Mouse (Mus musculus): Measurements from ENCODE around the gene Rbms1. TPM values are rescaled to one million over a fixed set of nuclear protein-coding genes. Genes with fewer than 3 reads are reported as not detected.

Gene Rbms1
- total and polyA plus RNA-seq, 3 experiments = 10.1 to 27.4 TPM; not detected in 1

DNA sequence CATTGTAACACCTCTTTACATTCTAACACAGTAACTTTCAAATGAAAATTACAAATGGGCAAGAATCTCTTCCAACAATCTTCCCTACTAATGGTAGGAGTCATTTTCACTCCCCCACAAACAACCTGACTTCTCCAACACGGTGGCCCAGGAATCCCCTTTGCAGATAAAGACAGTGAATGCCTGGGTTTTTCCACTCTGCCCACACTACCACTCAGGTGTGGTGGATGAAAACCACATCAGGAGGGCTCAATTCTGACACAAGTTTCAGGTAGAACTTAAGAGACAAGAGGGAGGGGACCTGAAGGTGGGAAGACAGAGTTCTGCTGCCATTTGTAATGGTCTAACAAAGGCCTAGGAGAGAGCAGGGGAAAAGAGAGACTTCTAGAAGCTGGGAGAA is 97.1 kb downstream of the Rbms1 start:
- Histone ChIP-seq H3K27me3 (ENCODE audit: control insufficient read depth in 1 of 2, insufficient read depth in 2 of 2, low read length in 2 of 2) (no peaks in the 10 kb centered on the region), H3K4me1 (ENCODE audit: control insufficient read depth in 1 of 2, insufficient read depth in 2 of 2, low read length in 2 of 2) (peaks cover 8 to 19% of the 10 kb centered on the region in 2 experiments), H3K27ac (ENCODE audit: control insufficient read depth, low read depth, low read length) (no peak overlapping the region), H3K9ac (ENCODE audit: control insufficient read depth, low read depth, low read length, poor library complexity, severe bottlenecking) (no peak overlapping the region), H3K9me3 (replicated peaks; ENCODE audit: insufficient read depth, low read length) (no peaks in the 10 kb centered on the region), H3K36me3 (ENCODE audit: control insufficient read depth in 1 of 2, insufficient read depth in 2 of 2, low read length in 2 of 2) (peaks cover 0 to 12% of the 10 kb centered on the region in 2 experiments; a peak in 2 of 4 replicates), H3K4me3 (ENCODE audit: control insufficient read depth in 1 of 2, insufficient read depth in 1 of 2, low read depth in 2 of 2, low read length in 2 of 2) (no peak overlapping the region), H3K79me2 (ENCODE audit: control insufficient read depth, insufficient read depth, low read length, poor library complexity) (no peaks in the 10 kb centered on the region)
- no peak for DNase-seq (ENCODE audit: low read depth, low spot score)
- TF ChIP-seq MYB (IDR thresholded peaks at IDR 0.05; ENCODE audit: low read depth, low read length) = no peak
- TF ChIP-seq NRF1 (IDR thresholded peaks at IDR 0.05; ENCODE audit: insufficient read depth, low read depth, low read length, poor library complexity, severe bottlenecking) = no peak
- TF ChIP-seq ZC3H11A (IDR thresholded peaks at IDR 0.05; ENCODE audit: low read depth, low read length) = no peak
- no peak for TF ChIP-seq RCOR1 (IDR thresholded peaks at IDR 0.05; ENCODE audit: low read depth, low read length)
- no peak for TF ChIP-seq HCFC1 (IDR thresholded peaks at IDR 0.05; ENCODE audit: low read depth, low read length)
- TF ChIP-seq GATA1 (IDR thresholded peaks at IDR 0.05; ENCODE audit: low read depth, low read length) = no peak
- TF ChIP-seq ZMIZ1 (IDR thresholded peaks at IDR 0.05; ENCODE audit: low read depth, low read length) = no peak
- TF ChIP-seq MAFK (IDR thresholded peaks at IDR 0.05; ENCODE audit: borderline replicate concordance, low read depth, low read length) = no peak
- TF ChIP-seq SMC3 (IDR thresholded peaks at IDR 0.05; ENCODE audit: low read depth, low read length) = no peak
- no peak for TF ChIP-seq E2F4 (IDR thresholded peaks at IDR 0.05; ENCODE audit: borderline replicate concordance, low read depth, low read length)
- no peak for TF ChIP-seq ZKSCAN1 (IDR thresholded peaks at IDR 0.05; ENCODE audit: low read depth, low read length)
- TF ChIP-seq ELF1 (IDR thresholded peaks at IDR 0.05; ENCODE audit: low read depth, low read length) = no peak
- TF ChIP-seq CTCF (IDR thresholded peaks at IDR 0.05 in 2 of 3, conservative IDR thresholded peaks at IDR 0.05 in 1 of 3; ENCODE audit: control insufficient read depth in 1 of 3, insufficient read depth in 1 of 3, low read depth in 2 of 3, low read length in 3 of 3, poor library complexity in 1 of 3, severe bottlenecking in 1 of 3) = no peak
- TF ChIP-seq POLR2AphosphoS2 (IDR thresholded peaks at IDR 0.05; ENCODE audit: low read length) = no peak
- TF ChIP-seq BHLHE40 (IDR thresholded peaks at IDR 0.05; ENCODE audit: borderline replicate concordance, low read depth, low read length) = no peak
- TF ChIP-seq ETS1 (IDR thresholded peaks at IDR 0.05; ENCODE audit: low read depth, low read length) = no peak
- TF ChIP-seq SIN3A (IDR thresholded peaks at IDR 0.05; ENCODE audit: low read length) = no peak
- no peak for TF ChIP-seq UBTF (IDR thresholded peaks at IDR 0.05; ENCODE audit: borderline replicate concordance, insufficient read depth, low read depth, low read length)
- TF ChIP-seq USF2 (IDR thresholded peaks at IDR 0.05; ENCODE audit: borderline replicate concordance in 1 of 2, insufficient read depth in 1 of 2, low read depth in 1 of 2, low read length in 2 of 2) = no peak
- TF ChIP-seq KAT2A (conservative IDR thresholded peaks at IDR 0.05; ENCODE audit: low read depth, low read length) = no peak

DNA sequence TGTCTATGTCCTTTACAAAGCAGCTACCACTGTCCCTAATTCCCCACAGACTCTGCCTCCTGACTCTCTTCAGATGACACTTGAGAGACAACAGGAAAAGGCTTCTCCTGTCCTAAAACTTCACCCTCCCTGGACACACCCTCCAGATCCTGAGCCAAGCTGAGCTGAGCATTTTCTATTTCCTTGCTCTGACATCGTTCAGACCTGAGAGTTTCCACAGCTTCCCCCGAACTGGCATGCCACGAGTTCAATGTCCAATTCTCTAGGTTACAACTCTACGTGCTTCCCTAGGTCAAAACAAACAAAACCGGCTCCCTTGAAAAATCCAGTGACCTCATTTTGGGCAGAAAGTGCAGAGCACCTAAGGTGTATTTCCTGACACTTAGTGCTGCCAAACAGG is 98.0 kb downstream of the Rbms1 start:
- H3K36me3 ChIP-seq (ENCODE audit: control insufficient read depth in 1 of 2, insufficient read depth in 2 of 2, low read length in 2 of 2) = peaks cover 0 to 12% of the 10 kb centered on the region in 2 experiments; a peak in 2 of 4 replicates
- DNase-seq (ENCODE audit: low read depth, low spot score) = no peak
- H3K27me3 ChIP-seq (ENCODE audit: control insufficient read depth in 1 of 2, insufficient read depth in 2 of 2, low read length in 2 of 2) = no peaks in the 10 kb centered on the region
- no peak overlapping the region for H3K4me3 ChIP-seq (ENCODE audit: control insufficient read depth in 1 of 2, insufficient read depth in 1 of 2, low read depth in 2 of 2, low read length in 2 of 2)
- H3K79me2 ChIP-seq (ENCODE audit: control insufficient read depth, insufficient read depth, low read length, poor library complexity) = no peaks in the 10 kb centered on the region
- no peaks in the 10 kb centered on the region for H3K9me3 ChIP-seq (replicated peaks; ENCODE audit: insufficient read depth, low read length)
- H3K27ac ChIP-seq (ENCODE audit: control insufficient read depth, low read depth, low read length) = no peak overlapping the region
- H3K4me1 ChIP-seq (ENCODE audit: control insufficient read depth in 1 of 2, insufficient read depth in 2 of 2, low read length in 2 of 2) = peaks cover 8 to 19% of the 10 kb centered on the region in 2 experiments
- no peak overlapping the region for H3K9ac ChIP-seq (ENCODE audit: control insufficient read depth, low read depth, low read length, poor library complexity, severe bottlenecking)
- TF ChIP-seq GATA1 (IDR thresholded peaks at IDR 0.05; ENCODE audit: low read depth, low read length) = no peak
